Mouse (Mus musculus) myocyte (in vitro differentiated cells): Measurements from ENCODE around the gene Capn9. TPM values are rescaled to one million over a fixed set of nuclear protein-coding genes. Genes with fewer than 3 reads are reported as not detected.
A peak's percentile ranks its signal among the peaks of the same experiment; 100 is the strongest.

ENCODE experiments used
- H3K27me3 ChIP-seq: one replicate; pipeline ENCODE4 v1.6.1; 2011; ENCODE audit not compliant: control insufficient read depth, insufficient read depth, insufficient read length
- H3K36me3 ChIP-seq: one replicate; pipeline ENCODE4 v1.6.1; 2011; ENCODE audit not compliant: control insufficient read depth, insufficient read depth
- H3K4me2 ChIP-seq: one replicate; pipeline ENCODE4 v1.6.1; 2011; ENCODE audit warnings: low read depth, control low read depth
- H3K4me3 ChIP-seq: one replicate; pipeline ENCODE4 v1.5.1; 2011; ENCODE audit warnings: mild to moderate bottlenecking, control low read depth, moderate library complexity
- H3K79me2 ChIP-seq: one replicate; pipeline ENCODE4 v1.6.1; 2011; ENCODE audit not compliant: control insufficient read depth, insufficient read depth
- H3ac ChIP-seq: one replicate; pipeline ENCODE4 v1.6.1; 2011; ENCODE audit not compliant: control insufficient read depth, insufficient read length
- CEBPB ChIP-seq: IDR thresholded peaks from 2 replicates; pipeline ENCODE4 v1.6.1; 2011; ENCODE audit warnings: mild to moderate bottlenecking, moderate library complexity; ENCODE audit not compliant: poor library complexity, insufficient read depth, severe bottlenecking
- E2F4 ChIP-seq: IDR thresholded peaks from one replicate; pipeline ENCODE4 v1.6.1; 2011; ENCODE audit warnings: mild to moderate bottlenecking, control low read depth, moderate library complexity; ENCODE audit not compliant: insufficient read depth
- MAX ChIP-seq: IDR thresholded peaks from one replicate; pipeline ENCODE4 v1.6.1; 2011; ENCODE audit warnings: low read depth, mild to moderate bottlenecking, control low read depth
- MYOD1 ChIP-seq, 3 experiments: IDR thresholded peaks; one replicate each; pipeline ENCODE4 v1.6.1; 2011; ENCODE audit warnings: control low read depth in 2 of 3, low read depth in 2 of 3, mild to moderate bottlenecking in 2 of 3, moderate library complexity in 1 of 3; ENCODE audit not compliant: insufficient read length in 2 of 3, control insufficient read depth in 1 of 3
- MYOG ChIP-seq, 3 experiments: IDR thresholded peaks; one replicate each; pipeline ENCODE4 v1.6.1; 2011; ENCODE audit warnings: control low read depth in 2 of 3, low read depth in 2 of 3, mild to moderate bottlenecking in 2 of 3; ENCODE audit not compliant: insufficient read length in 2 of 3, control insufficient read depth in 1 of 3, insufficient read depth in 1 of 3
- POLR2A ChIP-seq: IDR thresholded peaks from one replicate; pipeline ENCODE4 v1.6.1; 2011; ENCODE audit warnings: low read depth, mild to moderate bottlenecking, control low read depth, moderate library complexity; ENCODE audit not compliant: insufficient read length
- POLR2AphosphoS2 ChIP-seq: IDR thresholded peaks from one replicate; pipeline ENCODE4 v1.6.1; 2011; ENCODE audit warnings: low read depth, control low read depth; ENCODE audit not compliant: insufficient read length
- REST ChIP-seq: IDR thresholded peaks from one replicate; pipeline ENCODE4 v1.6.1; 2011; ENCODE audit warnings: mild to moderate bottlenecking, control low read depth, moderate library complexity; ENCODE audit not compliant: insufficient read depth, insufficient read length
- SRF ChIP-seq: IDR thresholded peaks from one replicate; pipeline ENCODE4 v1.6.1; 2011; ENCODE audit warnings: low read depth; ENCODE audit not compliant: control insufficient read depth, insufficient read length
- TCF12 ChIP-seq: IDR thresholded peaks from one replicate; pipeline ENCODE4 v1.6.1; 2011; ENCODE audit warnings: mild to moderate bottlenecking, control low read depth; ENCODE audit not compliant: poor library complexity, insufficient read depth, severe bottlenecking
- TCF3 ChIP-seq: IDR thresholded peaks from one replicate; pipeline ENCODE4 v1.6.1; 2011; ENCODE audit warnings: low read depth, control low read depth; ENCODE audit not compliant: insufficient read length
- USF1 ChIP-seq: IDR thresholded peaks from one replicate; pipeline ENCODE4 v1.6.1; 2011; ENCODE audit warnings: low read depth, mild to moderate bottlenecking, control low read depth, moderate library complexity
- polyA plus RNA-seq: library from polyadenylated mRNA; unstranded; fragments of >200 nt; fragmentation: generic; extraction: Trizol; gene quantifications from one replicate; pipeline ENCODE4 v1.2.1, GENCODE M21; 2012; ENCODE audit warnings: missing spikeins

The Capn9 gene
- polyA plus RNA-seq, 1 experiment: 0.04 TPM

- H3K79me2 ChIP-seq: no peaks in the 10 kb centered on the region
Observed at GRCm38 (mm10) chr8:124614325-124614724, 38.4 kb downstream of the Capn9 start.

GRCm38 (mm10) chr8:124617266-124617869 lies 41.5 kb downstream of the Capn9 start:
- peak overlapping the region; percentile 13 for H3K4me3 ChIP-seq
- H3K79me2 ChIP-seq: no peaks in the 10 kb centered on the region
- no peaks in the 10 kb centered on the region for H3K27me3 ChIP-seq
- H3K36me3 ChIP-seq: no peaks in the 10 kb centered on the region
- TF ChIP-seq MAX (no peak), TCF3 (no peak), POLR2A (no peak), REST (no peak)
- H3ac ChIP-seq: no peak overlapping the region
- peak overlapping the region; percentile 94 for H3K4me2 ChIP-seq

More at GRCm38 (mm10) chr8:124614325-124614724, 38.4 kb downstream of the Capn9 start:
- Histone ChIP-seq H3K27me3 (peaks cover 20% of the 10 kb centered on the region), H3K4me3 (no peak overlapping the region), H3ac (no peak overlapping the region), H3K36me3 (no peaks in the 10 kb centered on the region), H3K4me2 (no peak overlapping the region)
- TF ChIP-seq SRF: no peak
- peak in 2 of 3 experiments; percentile 17 to 59 for TF ChIP-seq MYOG (IDR thresholded peaks at IDR 0.05; ENCODE audit: control insufficient read depth in 1 of 3, insufficient read depth in 1 of 3, insufficient read length in 2 of 3, low read depth in 2 of 3)
- TF ChIP-seq TCF3: no peak
- no peak for TF ChIP-seq POLR2A
- TF ChIP-seq MYOD1 (IDR thresholded peaks at IDR 0.05; ENCODE audit: control insufficient read depth in 1 of 3, insufficient read length in 2 of 3, low read depth in 2 of 3): peak in 1 of 3 experiments; percentile 39
- TF ChIP-seq POLR2AphosphoS2: no peak
- no peak for TF ChIP-seq MAX
- TF ChIP-seq TCF12: no peak

- H3K27me3 ChIP-seq: no peaks in the 10 kb centered on the region
- H3K4me2 ChIP-seq: peak overlapping the region; percentile 94
- no peak for TF ChIP-seq TCF3
- TF ChIP-seq REST: no peak
- TF ChIP-seq POLR2AphosphoS2: no peak
- TF ChIP-seq E2F4: no peak
- TF ChIP-seq CEBPB: no peak
- TF ChIP-seq POLR2A: no peak
- no peak for TF ChIP-seq MYOD1 (IDR thresholded peaks at IDR 0.05; ENCODE audit: control insufficient read depth in 1 of 3, insufficient read length in 2 of 3, low read depth in 2 of 3)
- no peak for TF ChIP-seq MYOG (IDR thresholded peaks at IDR 0.05; ENCODE audit: control insufficient read depth in 1 of 3, insufficient read depth in 1 of 3, insufficient read length in 2 of 3, low read depth in 2 of 3)
- no peak for TF ChIP-seq TCF12
- TF ChIP-seq USF1: no peak
- TF ChIP-seq MAX: no peak
- no peak for TF ChIP-seq SRF
- no peaks in the 10 kb centered on the region for H3K36me3 ChIP-seq
- no peaks in the 10 kb centered on the region for H3K79me2 ChIP-seq
- no peak overlapping the region for H3K4me3 ChIP-seq
- no peak overlapping the region for H3ac ChIP-seq
Observed at GRCm38 (mm10) chr8:124618252-124618651, 42.3 kb downstream of the Capn9 start.

GRCm38 (mm10) chr8:124621255-124621654 lies 45.3 kb downstream of the Capn9 start:
- TF ChIP-seq REST (no peak), POLR2AphosphoS2 (no peak), USF1 (no peak), TCF3 (no peak), SRF (no peak), MYOD1 (IDR thresholded peaks at IDR 0.05; ENCODE audit: control insufficient read depth in 1 of 3, insufficient read length in 2 of 3, low read depth in 2 of 3) (no peak), CEBPB (no peak), MYOG (IDR thresholded peaks at IDR 0.05; ENCODE audit: control insufficient read depth in 1 of 3, insufficient read depth in 1 of 3, insufficient read length in 2 of 3, low read depth in 2 of 3) (no peak), POLR2A (no peak)
- no peaks in the 10 kb centered on the region for H3K36me3 ChIP-seq

GRCm38 (mm10) chr8:124626251-124626650 lies 50.3 kb downstream of the Capn9 start:
- TF ChIP-seq POLR2A (no peak), TCF12 (no peak), TCF3 (no peak), POLR2AphosphoS2 (no peak), REST (no peak), MYOD1 (IDR thresholded peaks at IDR 0.05; ENCODE audit: control insufficient read depth in 1 of 3, insufficient read length in 2 of 3, low read depth in 2 of 3) (no peak), MAX (no peak), USF1 (no peak), MYOG (IDR thresholded peaks at IDR 0.05; ENCODE audit: control insufficient read depth in 1 of 3, insufficient read depth in 1 of 3, insufficient read length in 2 of 3, low read depth in 2 of 3) (no peak), E2F4 (no peak), SRF (no peak), CEBPB (no peak)

More at GRCm38 (mm10) chr8:124621255-124621654, 45.3 kb downstream of the Capn9 start:
- H3K4me3 ChIP-seq: no peak overlapping the region
- H3ac ChIP-seq: no peak overlapping the region
- no peaks in the 10 kb centered on the region for H3K79me2 ChIP-seq
- no peaks in the 10 kb centered on the region for H3K27me3 ChIP-seq
- no peak overlapping the region for H3K4me2 ChIP-seq

More at GRCm38 (mm10) chr8:124626251-124626650, 50.3 kb downstream of the Capn9 start:
- H3K4me2 ChIP-seq: no peak overlapping the region
- no peaks in the 10 kb centered on the region for H3K36me3 ChIP-seq
- H3K27me3 ChIP-seq: no peaks in the 10 kb centered on the region
- H3K79me2 ChIP-seq: no peaks in the 10 kb centered on the region
- H3ac ChIP-seq: no peak overlapping the region
- no peak overlapping the region for H3K4me3 ChIP-seq
